In genomic region chr2:131029065-131029935, GRCm38 (mm10) we compare ENCODE assay signal across 10 mouse cellular contexts. TPM values are rescaled to one million over a fixed set of nuclear protein-coding genes. Genes with fewer than 3 reads are reported as not detected.
A peak's percentile ranks its signal among the peaks of the same experiment; 100 is the strongest.
DNase-seq lines count a peak whose midpoint lies in the region; ATAC-seq and TF ChIP-seq lines count a peak whose summit lies in the region.
"Had no signal": no experiment of that assay in that cellular context is flagged by ENCODE, and none has a peak within 500 bp of the region (broad histone marks: within the 10 kb centered on the region; RNA-seq: fewer than 3 reads in every experiment).

No protein-coding gene starts in this region.

- peak; percentile 96 for DNase-seq in heart, adult 11 months
- DNase-seq in heart, postnatal 25 days (ENCODE audit: low spot score), result no peak
- peak; percentile 81 for DNase-seq in MN1 (ENCODE audit: low spot score)
- DNase-seq in heart, postnatal 0 days (ENCODE audit: low spot score), result peak; percentile 33
- DNase-seq in left cerebral cortex, adult 8-10 months (ENCODE audit: low spot score in 2 of 2), result no peak
- no peak for DNase-seq in gastrocnemius, postnatal 25 days
- DNase-seq: cerebellum, adult 2 months; gastrocnemius, postnatal 10 days had no signal

- intact Hi-C loops in heart, postnatal 25 days (cut with DNase I), result no loop called here

- H3K9me3 ChIP-seq in heart, postnatal 0 days (replicated peaks; ENCODE audit: control insufficient read depth, low read length), result peaks cover 9% of the 10 kb centered on the region
- H3K9me3 ChIP-seq in liver, embryonic 16.5 days (replicated peaks; ENCODE audit: control insufficient read depth, low read length), result no peaks in the 10 kb centered on the region
- H3K9me3 ChIP-seq in hindbrain, embryonic 16.5 days (ENCODE audit: control insufficient read depth, low read length), result no peaks in the 10 kb centered on the region

- H3K4me1 ChIP-seq in heart, postnatal 0 days (ENCODE audit: control insufficient read depth, insufficient read depth), result no peaks in the 10 kb centered on the region
- H3K4me1 ChIP-seq in liver, embryonic 16.5 days (ENCODE audit: control insufficient read depth, low read depth, low read length), result peaks cover 13% of the 10 kb centered on the region
- no peaks in the 10 kb centered on the region for H3K4me1 ChIP-seq in hindbrain, embryonic 16.5 days (ENCODE audit: control insufficient read depth, insufficient read depth, low read depth, low read length)

- 43% methylated on average over 9 of the region's 9 CpGs for WGBS in heart, postnatal 0 days
- WGBS in liver, embryonic 16.5 days (ENCODE audit: insufficient replicate concordance), result 49% methylated on average over 9 of the region's 9 CpGs
- WGBS in hindbrain, embryonic 16.5 days, result 81% methylated on average over 9 of the region's 9 CpGs

- H3K36me3 ChIP-seq in heart, postnatal 0 days (replicated peaks; ENCODE audit: control insufficient read depth, insufficient read depth, low read length), result peaks cover 25% of the 10 kb centered on the region
- H3K36me3 ChIP-seq in liver, embryonic 16.5 days (ENCODE audit: control insufficient read depth, insufficient read depth), result peaks cover 2% of the 10 kb centered on the region; the same call in 1 of the 2 replicates
- peaks cover 8% of the 10 kb centered on the region; the same call in 1 of the 2 replicates for H3K36me3 ChIP-seq in hindbrain, embryonic 16.5 days (ENCODE audit: control insufficient read depth, insufficient read depth, low read length)

- no peak overlapping the region for H3K4me3 ChIP-seq in heart, postnatal 0 days (ENCODE audit: low read depth, low read length)
- H3K4me3 ChIP-seq in liver, embryonic 16.5 days (ENCODE audit: low read depth, low read length), result no peak overlapping the region
- H3K4me3 ChIP-seq in hindbrain, embryonic 16.5 days (ENCODE audit: low read length), result no peak overlapping the region

- no peaks in the 10 kb centered on the region for H3K27me3 ChIP-seq in heart, postnatal 0 days (ENCODE audit: control insufficient read depth, insufficient read depth, low read length)
- no peaks in the 10 kb centered on the region for H3K27me3 ChIP-seq in liver, embryonic 16.5 days (ENCODE audit: control insufficient read depth, insufficient read depth, low read depth, low read length)
- no peaks in the 10 kb centered on the region for H3K27me3 ChIP-seq in hindbrain, embryonic 16.5 days (replicated peaks; ENCODE audit: control insufficient read depth, insufficient read depth, low read length)

- no peak overlapping the region for H3K9ac ChIP-seq in heart, postnatal 0 days (replicated peaks; ENCODE audit: low read depth, low read length)
- H3K9ac ChIP-seq in liver, embryonic 16.5 days (ENCODE audit: low read depth, low read length), result no peak overlapping the region
- H3K9ac ChIP-seq in hindbrain, embryonic 16.5 days (ENCODE audit: low read depth, low read length), result no peak overlapping the region

- peak overlapping the region; percentile 69 for H3K27ac ChIP-seq in heart, postnatal 0 days (ENCODE audit: low read depth)
- no peak overlapping the region for H3K27ac ChIP-seq in liver, embryonic 16.5 days (ENCODE audit: low read length)
- H3K27ac ChIP-seq in hindbrain, embryonic 16.5 days (ENCODE audit: low read depth, low read length), result no peak overlapping the region

- no peak overlapping the region for H3K4me2 ChIP-seq in heart, postnatal 0 days (ENCODE audit: low read depth, low read length)
- no peak overlapping the region for H3K4me2 ChIP-seq in liver, embryonic 16.5 days (ENCODE audit: low read depth, low read length)
- H3K4me2 ChIP-seq in hindbrain, embryonic 16.5 days (ENCODE audit: low read length), result no peak overlapping the region

- no peak for TF ChIP-seq EP300 in heart, postnatal 0 days (IDR thresholded peaks at IDR 0.05; ENCODE audit: low read depth)

- peak; percentile 70 for ATAC-seq in heart, postnatal 0 days (ENCODE audit: insufficient read depth, low read depth)
- peak; percentile 47 for ATAC-seq in liver, embryonic 16.5 days (ENCODE audit: low read depth)
- no peak for ATAC-seq in hindbrain, embryonic 16.5 days

- no peak for TF ChIP-seq CTCF in heart, postnatal 0 days (IDR thresholded peaks at IDR 0.05; ENCODE audit: low read depth)

RNA-seq across cellular contexts. Expression of gene Gfra4, which starts 13.6 kb away (rescaled TPM):
- 1 to 10 TPM; 6.6 to 7.0 TPM for total RNA-seq in heart, postnatal 25 days (2021)
- 0.19 and 10.7 TPM in 2 replicates for total RNA-seq in heart, postnatal 0 days (2014; rRNA removed; ENCODE audit: low replicate concordance)
- 2.2 and 2.9 TPM in 2 replicates for polyA plus RNA-seq in heart, postnatal 0 days (2015; fragmentation: Nextera tagmentation; extraction: Ambion mirVana)
- 0.16 and 0.18 TPM in 2 replicates for polyA plus RNA-seq in liver, embryonic 16.5 days (2015; fragmentation: Nextera tagmentation; extraction: Ambion mirVana)
- total RNA-seq in left cerebral cortex, adult 8-10 months (2022), result 10 to 100 TPM; 52.6 to 58.6 (median 55.9) TPM
- 1 to 10 TPM; 1.8 to 3.2 TPM for total RNA-seq in gastrocnemius, postnatal 25 days (2021)
- polyA plus RNA-seq in hindbrain, embryonic 16.5 days (2015; fragmentation: Nextera tagmentation; extraction: Ambion mirVana), result 48.4 and 53.5 TPM in 2 replicates

RNA-seq across cellular contexts. Expression of gene Adam33, which starts 34.3 kb away (rescaled TPM):
- total RNA-seq in heart, postnatal 25 days (2021), result 1 to 10 TPM in 1 of 2 experiments, under 1 TPM in 1; 0.99 to 2.3 TPM
- 9.4 and 10.3 TPM in 2 replicates for total RNA-seq in heart, postnatal 0 days (2014; rRNA removed; ENCODE audit: low replicate concordance)
- 4.8 and 5.2 TPM in 2 replicates for polyA plus RNA-seq in heart, postnatal 0 days (2015; fragmentation: Nextera tagmentation; extraction: Ambion mirVana)
- 0.61 and 0.81 TPM in 2 replicates for polyA plus RNA-seq in liver, embryonic 16.5 days (2015; fragmentation: Nextera tagmentation; extraction: Ambion mirVana)
- 1 to 10 TPM; 7.0 to 9.8 (median 9.0) TPM for total RNA-seq in left cerebral cortex, adult 8-10 months (2022)
- total RNA-seq in gastrocnemius, postnatal 25 days (2021), result 1 to 10 TPM; 1.7 to 4.7 TPM
- polyA plus RNA-seq in hindbrain, embryonic 16.5 days (2015; fragmentation: Nextera tagmentation; extraction: Ambion mirVana), result 1.6 and 2.3 TPM in 2 replicates

RNA-seq across cellular contexts. Expression of gene Siglec1, which starts 57.3 kb away (rescaled TPM):
- total RNA-seq in heart, postnatal 25 days (2021), result 1 to 10 TPM; 1.6 to 2.2 TPM
- total RNA-seq in heart, postnatal 0 days (2014; rRNA removed; ENCODE audit: low replicate concordance), result 2.2 and 3.4 TPM in 2 replicates
- polyA plus RNA-seq in heart, postnatal 0 days (2015; fragmentation: Nextera tagmentation; extraction: Ambion mirVana), result 0.20 and 0.27 TPM in 2 replicates
- polyA plus RNA-seq in liver, embryonic 16.5 days (2015; fragmentation: Nextera tagmentation; extraction: Ambion mirVana), result 1.4 and 1.8 TPM in 2 replicates
- under 1 TPM; 0.46 to 0.65 (median 0.64) TPM for total RNA-seq in left cerebral cortex, adult 8-10 months (2022)
- 1 to 10 TPM in 1 of 2 experiments, under 1 TPM in 1; 0.64 to 1.2 TPM for total RNA-seq in gastrocnemius, postnatal 25 days (2021)
- 0.15 and 0.24 TPM in 2 replicates for polyA plus RNA-seq in hindbrain, embryonic 16.5 days (2015; fragmentation: Nextera tagmentation; extraction: Ambion mirVana)

Comparison
In these comparisons a context has a peak if more than half of its experiments do, and no peak if none do; other contexts are left out.
1. DNase-seq: peak in heart, adult 11 months (single experiment), MN1 (single experiment) and heart, postnatal 0 days (single experiment); none in heart, postnatal 25 days (single experiment), left cerebral cortex, adult 8-10 months (0 of 2) and gastrocnemius, postnatal 25 days (single experiment).